Mouse (Mus musculus): ENCODE results near the gene Olfr846. TPM values are rescaled to one million over a fixed set of nuclear protein-coding genes. Genes with fewer than 3 reads are reported as not detected.

The Olfr846 gene
- not detected in 2 replicates for total RNA-seq (2014; fragmentation: Nextera tagmentation)
- total RNA-seq (2017) = not detected in 2 replicates

- ATAC-seq (replicated peaks; ENCODE audit: poor library complexity, severe bottlenecking) = no peak
These were observed at the start of gene Olfr846 for GRCm38 (mm10) chr9:19363905-19364304. Gene Olfr846, minus strand, starts transcription at chr9:19364005.

DNA sequence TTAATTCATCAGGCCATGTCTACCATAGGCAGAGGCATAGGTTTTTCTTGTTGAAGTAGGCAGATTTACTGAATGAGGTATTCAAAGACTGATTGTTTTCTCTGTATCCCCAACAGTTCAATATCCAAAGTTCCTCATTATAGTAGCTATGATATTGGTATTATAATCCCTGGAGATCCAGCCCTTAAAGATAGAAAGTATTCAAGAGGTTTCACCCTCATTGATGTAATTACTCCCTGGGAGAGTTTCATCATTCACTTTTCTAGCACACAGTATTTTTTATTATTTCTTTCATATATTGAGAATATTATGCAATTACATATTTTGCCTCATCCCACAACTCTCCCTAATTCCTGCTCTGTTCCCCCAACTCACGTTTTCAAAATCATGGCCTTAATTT, 14.8 kb upstream of the Olfr846 start, which contains the start of gene Olfr847:
Olfr847 (minus strand) TSS at position 101 of the 400 bp plus-strand sequence.
- ATAC-seq (replicated peaks; ENCODE audit: poor library complexity, severe bottlenecking) = no peak

- ATAC-seq (replicated peaks; ENCODE audit: poor library complexity, severe bottlenecking) = no peak
These were observed 27.6 kb downstream of the Olfr846 start, which contains the start of gene Olfr845 for GRCm38 (mm10) chr9:19336157-19336556. Gene Olfr845, plus strand, starts transcription at chr9:19336457.

DNA sequence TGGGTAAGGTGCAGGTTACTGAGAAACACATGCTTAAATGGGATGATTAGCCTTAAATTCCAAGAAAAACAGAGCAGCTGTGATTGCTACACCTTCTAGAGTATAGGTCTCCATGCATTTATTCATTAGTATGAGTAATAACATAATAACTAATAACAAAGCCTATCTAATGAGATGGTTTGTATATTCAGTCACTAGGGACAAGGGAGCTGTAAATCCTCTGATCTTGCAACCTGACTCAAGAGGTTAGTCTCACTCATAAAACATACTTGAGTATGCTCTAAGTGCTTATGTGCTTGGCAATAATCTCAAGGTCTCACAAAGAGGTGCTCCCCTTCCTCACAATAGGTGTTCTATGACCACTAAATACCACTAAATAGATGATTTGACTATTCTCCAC, 47.8 kb downstream of the Olfr846 start, which contains the start of gene Olfr844:
Olfr844 (plus strand) TSS at position 301 of the 400 bp plus-strand sequence.
- no peak for ATAC-seq (replicated peaks; ENCODE audit: poor library complexity, severe bottlenecking)

Other genes with a start within 250 kb of the Olfr846 start
- not detected in 2 replicates for gene Olfr836, start 243.6 kb downstream of the Olfr846 start, total RNA-seq (2014; fragmentation: Nextera tagmentation)
- not detected in 2 replicates for gene Olfr836, start 243.6 kb downstream of the Olfr846 start, total RNA-seq (2017)
- not detected in 2 replicates for gene Olfr837, start 227.7 kb downstream of the Olfr846 start, total RNA-seq (2014; fragmentation: Nextera tagmentation)
- not detected in 2 replicates for gene Olfr837, start 227.7 kb downstream of the Olfr846 start, total RNA-seq (2017)
- not detected in 2 replicates for gene Olfr839-ps1, start 186.7 kb downstream of the Olfr846 start, total RNA-seq (2014; fragmentation: Nextera tagmentation)
- not detected in 2 replicates for gene Olfr839-ps1, start 186.7 kb downstream of the Olfr846 start, total RNA-seq (2017)
- not detected in 2 replicates for gene Olfr843, start 112.0 kb downstream of the Olfr846 start, total RNA-seq (2014; fragmentation: Nextera tagmentation)
- gene Olfr843, start 112.0 kb downstream of the Olfr846 start, total RNA-seq (2017) = not detected in 2 replicates
- gene Olfr844, start 47.7 kb downstream of the Olfr846 start, total RNA-seq (2014; fragmentation: Nextera tagmentation) = not detected in 2 replicates
- not detected in 2 replicates for gene Olfr844, start 47.7 kb downstream of the Olfr846 start, total RNA-seq (2017)
- gene Olfr845, start 27.5 kb downstream of the Olfr846 start, total RNA-seq (2014; fragmentation: Nextera tagmentation) = not detected in 2 replicates
- gene Olfr845, start 27.5 kb downstream of the Olfr846 start, total RNA-seq (2017) = not detected in 2 replicates
- gene Olfr847, start 14.7 kb upstream of the Olfr846 start, total RNA-seq (2014; fragmentation: Nextera tagmentation) = not detected in 2 replicates
- not detected in 2 replicates for gene Olfr847, start 14.7 kb upstream of the Olfr846 start, total RNA-seq (2017)
- gene Olfr849, start 76.3 kb upstream of the Olfr846 start, total RNA-seq (2014; fragmentation: Nextera tagmentation) = not detected in 2 replicates
- not detected in 2 replicates for gene Olfr849, start 76.3 kb upstream of the Olfr846 start, total RNA-seq (2017)
- gene Olfr850, start 114.2 kb upstream of the Olfr846 start, total RNA-seq (2014; fragmentation: Nextera tagmentation) = not detected in 2 replicates
- gene Olfr850, start 114.2 kb upstream of the Olfr846 start, total RNA-seq (2017) = not detected in 2 replicates
- not detected in 2 replicates for gene Olfr851, start 129.3 kb upstream of the Olfr846 start, total RNA-seq (2014; fragmentation: Nextera tagmentation)
- gene Olfr851, start 129.3 kb upstream of the Olfr846 start, total RNA-seq (2017) = not detected in 2 replicates
- gene Olfr853, start 177.1 kb upstream of the Olfr846 start, total RNA-seq (2014; fragmentation: Nextera tagmentation) = not detected in 2 replicates
- gene Olfr853, start 177.1 kb upstream of the Olfr846 start, total RNA-seq (2017) = not detected in 2 replicates
- gene Olfr854, start 203.4 kb upstream of the Olfr846 start, total RNA-seq (2014; fragmentation: Nextera tagmentation) = not detected in 2 replicates
- not detected in 2 replicates for gene Olfr854, start 203.4 kb upstream of the Olfr846 start, total RNA-seq (2017)
- gene Olfr855, start 218.6 kb upstream of the Olfr846 start, total RNA-seq (2014; fragmentation: Nextera tagmentation) = not detected in 2 replicates
- not detected in 2 replicates for gene Olfr855, start 218.6 kb upstream of the Olfr846 start, total RNA-seq (2017)